Mouse (Mus musculus) thymus, adult 2 months (tissue): ENCODE measurements around the gene Slamf7. TPM values are rescaled to one million over a fixed set of nuclear protein-coding genes. Genes with fewer than 3 reads are reported as not detected.

ENCODE experiments used
- DNase-seq: peaks from one replicate; pipeline ENCODE4 v3.0.0; 2021
- H3K27ac ChIP-seq: fragments of 200-500 bp; 2 replicates; pipeline ENCODE4 v1.5.1; 2012; ENCODE audit warnings: low read length, control low read depth; ENCODE audit not compliant: control insufficient read depth, insufficient read depth
- H3K27me3 ChIP-seq: fragments of 200-500 bp; 2 replicates; pipeline ENCODE4 v1.6.1; 2012; ENCODE audit warnings: mild to moderate bottlenecking, low read length, moderate library complexity, mixed read lengths; ENCODE audit not compliant: control insufficient read depth, insufficient read depth
- H3K36me3 ChIP-seq: fragments of 200-500 bp; 2 replicates; pipeline ENCODE4 v1.6.1; 2012; ENCODE audit warnings: mild to moderate bottlenecking, low read length, moderate library complexity; ENCODE audit not compliant: control insufficient read depth, insufficient read depth
- H3K4me1 ChIP-seq: fragments of 200-500 bp; replicated peaks from 2 replicates; pipeline ENCODE4 v1.6.1; 2012; ENCODE audit warnings: low read length; ENCODE audit not compliant: control insufficient read depth, insufficient read depth
- H3K4me3 ChIP-seq: fragments of 200-500 bp; 2 replicates; pipeline ENCODE4 v1.5.1; 2012; ENCODE audit warnings: mild to moderate bottlenecking, low read length, control low read depth, moderate library complexity; ENCODE audit not compliant: control insufficient read depth, insufficient read depth
- CTCF ChIP-seq: fragments of 200-500 bp; IDR thresholded peaks from 2 replicates; pipeline ENCODE4 v1.5.1; 2012; ENCODE audit warnings: mild to moderate bottlenecking, control low read depth, low read length, moderate library complexity, borderline replicate concordance; ENCODE audit not compliant: control insufficient read depth, poor library complexity, insufficient read depth; ENCODE audit errors: extremely low read depth
- POLR2A ChIP-seq: fragments of 200-500 bp; IDR thresholded peaks from 2 replicates; pipeline ENCODE4 v1.6.1; 2012; ENCODE audit warnings: mild to moderate bottlenecking, low read length, control low read depth, moderate library complexity; ENCODE audit not compliant: control insufficient read depth, poor library complexity, insufficient read depth; ENCODE audit errors: extremely low read depth
- WGBS: fragments of 180-500 bp; shearing (Covaris S2); methylation state at CpG from one replicate; pipeline ENCODE4 v1.1.7; 2018; 5-methylcytosine and 5-hydroxymethylcytosine counted together
- polyA plus RNA-seq: library from polyadenylated mRNA; depleted of rRNA; stranded (reverse); fragments of >200 nt; gene quantifications from 2 replicates; pipeline ENCODE4 v1.2.3, GENCODE M21; 2012; rRNA removed

Slamf7 gene
- 4.5 and 6.0 TPM in 2 replicates for polyA plus RNA-seq

DNA sequence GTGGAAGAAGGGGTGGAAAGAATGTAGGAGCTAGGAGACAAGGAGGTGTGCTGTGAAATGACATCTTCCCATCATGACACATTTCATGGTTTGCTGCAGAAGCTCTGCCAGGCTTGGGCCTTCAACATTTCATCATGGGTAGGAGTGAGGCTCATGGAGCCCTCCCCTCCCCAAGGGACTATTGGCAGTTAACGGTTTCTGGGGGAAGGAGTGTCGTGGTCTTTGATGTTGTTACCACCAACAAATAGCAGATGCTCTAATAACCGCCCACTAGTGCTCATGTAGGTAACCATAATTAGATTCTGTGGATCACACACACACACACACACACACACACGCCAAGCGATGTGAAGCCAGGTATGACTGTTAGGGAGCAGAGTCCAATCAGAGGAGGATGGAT is at the start of gene Slamf7:
Gene Slamf7 (minus strand): TSS at position 302 of the 400 bp plus-strand sequence.
- no peaks in the 10 kb centered on the region for H3K36me3 ChIP-seq
- H3K27me3 ChIP-seq: no peaks in the 10 kb centered on the region
- no peak for DNase-seq
- H3K4me3 ChIP-seq: no peak within 1 kb of the TSS
- no peak for TF ChIP-seq POLR2A
- no peak for TF ChIP-seq CTCF
- no peak within 1 kb of the TSS for H3K27ac ChIP-seq
- 91% methylated on average over 5 of the region's 5 CpGs for WGBS
- H3K4me1 ChIP-seq: no peaks in the 10 kb centered on the region

DNA sequence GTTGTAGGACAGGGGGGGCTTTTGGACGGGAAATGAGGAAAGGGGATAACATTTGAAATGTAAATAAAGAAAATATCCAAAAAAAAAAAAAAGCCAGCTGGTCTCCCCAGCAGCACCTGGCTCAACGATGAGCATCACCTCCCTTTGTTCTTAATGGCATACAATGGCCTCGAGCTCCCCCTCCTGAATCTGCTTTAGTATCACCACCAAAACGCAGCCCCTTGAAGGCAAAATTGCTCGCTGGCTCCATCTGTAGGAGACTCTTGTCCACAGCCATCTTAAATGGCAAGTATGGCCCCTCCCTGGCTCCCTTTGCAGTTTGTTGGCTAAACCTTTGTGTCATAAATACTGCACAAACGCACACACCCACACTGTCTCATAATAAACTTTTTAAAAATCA is 46.1 kb upstream of the Slamf7 start:
- H3K36me3 ChIP-seq: peaks cover 26% of the 10 kb centered on the region
- no peak for TF ChIP-seq POLR2A
- peak; percentile 19; the same call in 1 of the 2 replicates for TF ChIP-seq CTCF
- no peak overlapping the region for H3K4me3 ChIP-seq
- no peaks in the 10 kb centered on the region for H3K27me3 ChIP-seq
- peak; percentile 84 for DNase-seq
- H3K27ac ChIP-seq: no peak overlapping the region
- H3K4me1 ChIP-seq: no peaks in the 10 kb centered on the region
- 13% methylated on average over 6 of the region's 6 CpGs for WGBS

DNA sequence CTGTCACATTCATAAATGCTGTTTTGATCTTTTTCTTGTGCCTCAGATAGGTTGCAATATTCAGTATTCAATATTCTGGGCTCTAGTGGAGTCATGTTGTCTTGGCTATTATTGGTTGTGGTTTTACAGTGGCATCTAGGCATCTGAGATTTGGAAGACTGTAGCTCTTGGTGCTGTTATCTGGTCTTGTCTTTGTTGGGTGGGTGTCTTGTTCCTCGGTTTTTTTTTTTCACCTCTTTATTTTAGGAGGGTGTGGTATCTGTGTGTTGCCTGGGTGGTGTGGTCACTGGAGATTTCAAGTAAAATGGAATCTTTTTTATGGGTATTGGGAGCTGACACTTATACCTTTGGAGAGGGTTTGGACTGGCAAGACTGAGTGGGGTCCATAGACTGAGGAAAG is 41.1 kb upstream of the Slamf7 start:
- H3K4me1 ChIP-seq: no peaks in the 10 kb centered on the region
- WGBS: 66% methylated on average over 1 of the region's 1 CpGs
- H3K36me3 ChIP-seq: peaks cover 6% of the 10 kb centered on the region
- no peak overlapping the region for H3K4me3 ChIP-seq
- no peak for DNase-seq
- H3K27me3 ChIP-seq: no peaks in the 10 kb centered on the region
- TF ChIP-seq CTCF: no peak
- no peak for TF ChIP-seq POLR2A
- H3K27ac ChIP-seq: no peak overlapping the region

DNA sequence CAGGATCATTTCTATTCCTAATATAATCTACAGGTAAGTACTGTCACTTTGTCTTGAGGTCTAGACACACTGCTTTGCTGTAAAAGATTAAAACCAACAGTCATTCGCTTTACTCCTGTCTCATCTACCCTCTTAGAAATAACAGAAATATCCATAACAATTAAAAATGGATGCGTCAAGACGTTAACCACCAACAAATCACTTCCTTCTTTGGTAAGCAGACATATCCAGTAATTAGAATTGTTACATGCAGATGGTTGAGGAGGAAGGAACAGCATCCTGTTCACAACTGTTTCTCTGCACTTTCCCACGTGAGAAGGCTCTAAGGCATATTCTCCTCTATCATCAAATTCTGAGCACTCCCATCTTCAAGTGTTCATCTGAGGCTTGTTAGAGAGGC is 34.5 kb upstream of the Slamf7 start:
- TF ChIP-seq CTCF (no peak), POLR2A (no peak)
- DNase-seq: no peak
- H3K36me3 ChIP-seq: no peaks in the 10 kb centered on the region
- H3K4me3 ChIP-seq: no peak overlapping the region
- 19% methylated on average over 4 of the region's 4 CpGs for WGBS
- H3K27me3 ChIP-seq: no peaks in the 10 kb centered on the region
- 0 out of 2 replicates have a peak, but pooled peaks cover 4% of the 10 kb centered on the region for H3K4me1 ChIP-seq
- H3K27ac ChIP-seq: no peak overlapping the region

DNA sequence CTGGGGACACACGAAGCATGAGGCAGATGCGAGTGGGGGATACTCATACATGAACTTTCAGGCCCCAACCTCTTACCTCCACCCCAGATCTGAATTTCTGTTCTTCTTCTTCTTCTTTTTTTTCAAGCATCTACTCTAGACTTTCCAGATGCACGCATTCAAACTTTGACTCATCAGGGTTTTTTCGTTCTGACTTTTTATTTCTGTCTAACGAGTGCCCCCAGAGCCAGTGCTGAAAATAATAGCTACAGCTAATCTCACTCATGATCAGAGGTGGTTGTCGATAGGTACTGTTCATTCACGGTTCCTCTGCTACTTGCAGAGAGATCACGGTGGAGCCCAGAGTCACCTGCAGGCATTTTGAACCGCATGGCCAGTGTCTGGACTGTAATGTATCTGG is 32.1 kb upstream of the Slamf7 start:
- no peaks in the 10 kb centered on the region for H3K36me3 ChIP-seq
- no peak for TF ChIP-seq CTCF
- no peak for TF ChIP-seq POLR2A
- peaks cover 16% of the 10 kb centered on the region for H3K4me1 ChIP-seq
- no peaks in the 10 kb centered on the region for H3K27me3 ChIP-seq
- no peak overlapping the region for H3K4me3 ChIP-seq
- DNase-seq: no peak
- H3K27ac ChIP-seq: no peak overlapping the region
- 23% methylated on average over 9 of the region's 9 CpGs for WGBS

DNA sequence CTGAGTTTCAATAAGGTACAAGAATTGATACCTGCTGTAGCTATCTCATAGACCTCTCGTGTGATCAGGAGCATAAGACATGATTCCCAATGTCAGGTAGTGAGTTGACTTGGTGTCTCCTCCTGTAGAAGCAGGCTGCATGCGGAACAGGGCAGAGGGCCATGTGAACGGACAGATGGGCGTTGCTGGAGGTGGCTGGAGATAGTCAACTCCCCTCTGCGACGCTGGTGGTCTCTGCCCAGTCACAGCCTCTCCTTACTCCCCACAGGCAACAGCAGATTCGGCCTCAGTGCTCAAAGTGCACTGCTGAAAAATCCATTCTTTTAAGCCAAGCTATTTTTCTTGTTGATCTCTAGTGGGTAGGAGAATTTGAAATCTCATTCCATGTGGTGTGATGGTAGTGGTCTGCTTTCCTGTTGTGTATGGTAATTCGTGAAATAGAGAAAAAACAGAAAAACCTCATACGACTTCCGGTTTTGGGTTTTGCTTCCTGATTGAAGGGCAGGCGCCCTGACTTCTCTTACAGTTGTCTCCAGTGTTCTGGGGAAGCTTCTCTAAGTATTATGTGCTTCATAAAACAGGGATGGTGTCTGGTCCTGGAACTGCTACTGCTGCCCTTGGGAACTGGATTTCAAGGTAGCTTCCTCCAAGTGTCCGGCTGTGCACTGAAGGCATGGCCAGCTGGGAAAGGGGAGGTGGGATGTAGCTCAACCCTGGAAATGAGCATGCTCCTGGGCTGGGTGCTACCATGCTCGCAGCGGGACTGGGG is 28.9 kb upstream of the Slamf7 start, which contains the start of gene Cd48:
Gene Cd48 (plus strand): TSS at position 479 of the 769 bp plus-strand sequence.
- Histone ChIP-seq H3K27ac (peak within 1 kb of the TSS; percentile 81), H3K36me3 (no peaks in the 10 kb centered on the region), H3K27me3 (no peaks in the 10 kb centered on the region), H3K4me3 (peak within 1 kb of the TSS; percentile 63), H3K4me1 (peaks cover 16% of the 10 kb centered on the region)
- WGBS: 3% methylated on average over 14 of the region's 14 CpGs
- 0 out of 2 replicates have a peak, but pooled peaks have one; percentile 4 for TF ChIP-seq CTCF
- no peak for TF ChIP-seq POLR2A
- DNase-seq: peak; percentile 36
